Mouse (Mus musculus) c-Kit-positive CD71-positive TER-119-positive erythroid progenitor cells, embryonic 14.5 days (primary cell): ENCODE results near the gene P4hb.

Source experiments
- DNase-seq: peaks from one replicate; pipeline ENCODE4 v3.0.0-alpha.2; 2013; ENCODE audit warnings: low spot score

The P4hb gene

DNA sequence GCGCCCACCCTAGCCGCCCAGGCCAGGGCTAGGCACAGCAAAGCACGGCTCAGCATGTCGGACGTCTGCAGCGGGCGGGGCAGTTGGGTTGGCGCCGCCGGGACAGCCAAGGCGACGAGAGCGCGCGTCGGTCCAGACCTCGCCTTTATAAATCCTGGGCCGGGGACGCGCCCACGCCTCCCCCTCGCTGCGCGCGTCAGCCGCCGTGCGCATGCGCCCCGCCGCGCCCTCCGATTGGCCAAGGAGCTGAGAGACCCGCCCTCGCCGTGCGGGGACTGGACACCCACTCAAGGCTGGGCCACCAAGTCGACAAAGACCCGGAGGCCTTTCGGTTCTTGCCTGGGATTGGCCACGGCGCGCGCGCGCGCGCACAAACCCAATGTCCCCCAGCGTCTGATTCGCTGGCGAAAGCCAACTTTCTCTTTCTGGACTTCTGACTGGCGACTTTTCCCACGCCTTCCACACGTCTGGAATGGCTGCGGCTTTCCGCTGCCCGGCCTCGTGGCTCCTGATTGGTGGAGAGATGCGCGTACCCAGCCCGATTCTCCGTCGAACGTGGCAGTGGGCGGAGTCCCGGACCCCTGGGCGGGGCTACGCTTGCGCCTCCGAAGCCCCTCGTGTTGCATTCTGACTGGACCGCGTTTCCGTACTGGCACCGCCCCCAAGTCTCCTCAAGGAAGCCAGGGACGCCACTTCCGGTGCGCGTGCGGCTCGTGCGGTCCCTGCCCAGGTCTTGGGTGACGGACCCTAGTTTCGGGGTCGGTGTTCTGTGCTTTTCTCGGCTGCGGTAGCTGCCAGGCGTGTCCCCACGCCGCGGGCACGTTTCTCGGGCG lies at the start of gene P4hb:
Gene P4hb (minus strand): TSS at position 502 of the 833 bp plus-strand sequence.
- DNase-seq: peak; percentile 98

DNA sequence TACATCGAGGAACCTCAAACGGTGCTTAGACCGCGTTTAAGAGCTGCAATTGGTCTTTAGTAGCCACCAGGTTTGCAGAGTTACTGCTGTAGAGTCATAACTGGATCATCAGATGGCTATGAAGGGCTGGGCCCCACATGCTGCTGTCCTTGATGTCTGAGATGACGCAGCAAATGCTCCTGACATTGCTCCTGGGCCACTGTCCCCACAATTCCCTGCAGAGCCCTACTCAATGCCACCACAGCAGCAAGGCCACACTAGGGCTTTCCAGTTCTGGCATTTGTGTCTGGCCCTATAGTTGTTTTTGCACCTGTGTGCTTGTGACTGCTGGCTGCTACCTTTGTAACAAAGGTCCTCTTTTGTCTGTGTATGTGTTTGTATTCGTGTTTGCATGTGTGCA lies 49.8 kb upstream of the P4hb start:
- no peak for DNase-seq

DNA sequence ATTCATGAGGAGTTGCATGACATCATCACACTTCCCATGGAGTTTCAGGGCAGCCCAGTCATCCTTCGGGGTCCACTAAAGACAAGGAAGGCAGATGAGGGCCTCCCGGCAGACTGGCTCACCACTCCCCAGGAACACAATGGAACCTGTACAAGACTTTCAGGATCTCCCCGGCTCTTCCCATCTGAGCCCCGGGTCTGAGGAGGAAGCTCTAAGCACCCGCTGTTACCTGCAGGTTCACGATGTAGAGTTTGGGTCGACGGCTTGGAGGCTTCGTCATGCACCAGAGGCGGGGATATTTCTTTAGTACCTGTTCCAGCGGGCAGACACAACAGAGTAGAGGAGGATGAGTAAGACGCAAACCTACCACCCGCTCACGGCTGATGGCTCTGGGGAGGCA lies 47.1 kb upstream of the P4hb start:
- DNase-seq: no peak

DNA sequence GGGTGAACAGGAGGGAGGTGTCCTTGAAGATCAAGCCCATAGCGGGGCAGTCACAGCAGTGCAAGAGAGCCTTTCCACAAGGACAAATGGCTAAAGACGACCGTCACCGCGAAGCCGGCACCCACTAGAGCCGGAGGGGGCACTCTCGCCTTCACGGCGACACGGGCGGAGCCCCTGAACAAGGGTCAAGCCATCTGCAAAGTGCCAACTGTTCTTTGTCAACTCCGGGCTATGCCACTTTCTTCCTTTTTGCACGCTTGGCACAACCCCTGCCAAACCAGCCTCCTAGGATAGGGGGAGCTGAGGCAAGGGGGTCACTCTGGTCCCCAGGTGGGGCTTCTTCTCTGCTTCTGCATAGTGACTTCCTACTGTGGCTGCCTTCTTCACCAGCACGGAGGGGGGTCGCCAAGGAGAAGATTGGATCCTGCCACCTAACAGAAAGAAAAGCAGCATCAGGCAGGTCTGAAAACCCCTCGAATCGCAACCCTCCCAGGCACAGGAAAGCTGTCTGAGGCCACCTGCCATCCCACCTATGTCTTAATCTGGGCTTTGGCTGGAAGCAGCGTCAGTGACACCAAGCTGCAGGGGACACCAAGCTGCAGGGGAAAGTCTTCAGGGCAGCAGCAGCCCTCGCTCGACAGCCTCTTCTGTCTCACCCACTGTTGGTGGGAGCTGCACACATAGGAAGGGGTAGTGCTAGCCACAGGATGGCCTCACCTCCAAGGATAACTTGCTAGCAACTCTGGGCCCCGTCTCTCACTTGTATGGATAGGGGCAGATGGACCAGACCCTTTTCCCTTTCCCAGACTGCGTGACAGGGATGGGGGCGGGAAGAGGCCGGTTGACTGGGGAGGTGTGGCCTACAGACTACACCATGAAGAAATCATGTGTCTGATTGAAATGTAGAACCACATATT lies 45.8 kb upstream of the P4hb start:
- DNase-seq: no peak

DNA sequence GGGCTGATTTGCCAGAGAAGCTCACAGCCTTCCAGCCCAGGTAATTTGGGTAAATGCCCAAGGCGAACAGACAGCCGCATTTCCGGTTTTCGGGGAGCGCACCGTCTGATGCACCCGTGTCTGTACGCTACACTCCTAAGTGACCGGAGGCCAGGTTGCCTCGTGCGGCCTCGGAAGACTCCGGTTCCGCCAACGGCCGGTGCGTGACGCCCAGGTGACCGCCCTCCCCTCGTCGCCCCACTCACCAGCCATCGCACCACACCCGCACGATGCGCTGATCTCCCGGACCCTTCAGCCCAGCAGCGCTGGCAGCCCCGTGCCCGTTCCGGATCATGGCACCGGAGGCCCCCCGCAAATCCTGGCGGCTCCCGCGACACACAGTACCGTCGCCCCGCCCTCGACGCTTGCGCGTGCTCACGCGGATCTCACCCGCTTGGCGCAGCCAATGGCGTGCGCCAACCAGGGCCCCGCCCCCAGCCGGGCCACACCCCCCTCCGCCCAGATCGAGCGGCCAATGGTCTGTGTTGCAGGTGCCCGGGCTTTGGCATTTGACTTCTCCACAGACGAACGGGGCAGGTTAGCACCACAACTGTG lies 44.6 kb upstream of the P4hb start, which contains the start of gene Pcyt2:
Gene Pcyt2 (minus strand): TSS at position 418 of the 594 bp plus-strand sequence.
- peak; percentile 91 for DNase-seq

DNA sequence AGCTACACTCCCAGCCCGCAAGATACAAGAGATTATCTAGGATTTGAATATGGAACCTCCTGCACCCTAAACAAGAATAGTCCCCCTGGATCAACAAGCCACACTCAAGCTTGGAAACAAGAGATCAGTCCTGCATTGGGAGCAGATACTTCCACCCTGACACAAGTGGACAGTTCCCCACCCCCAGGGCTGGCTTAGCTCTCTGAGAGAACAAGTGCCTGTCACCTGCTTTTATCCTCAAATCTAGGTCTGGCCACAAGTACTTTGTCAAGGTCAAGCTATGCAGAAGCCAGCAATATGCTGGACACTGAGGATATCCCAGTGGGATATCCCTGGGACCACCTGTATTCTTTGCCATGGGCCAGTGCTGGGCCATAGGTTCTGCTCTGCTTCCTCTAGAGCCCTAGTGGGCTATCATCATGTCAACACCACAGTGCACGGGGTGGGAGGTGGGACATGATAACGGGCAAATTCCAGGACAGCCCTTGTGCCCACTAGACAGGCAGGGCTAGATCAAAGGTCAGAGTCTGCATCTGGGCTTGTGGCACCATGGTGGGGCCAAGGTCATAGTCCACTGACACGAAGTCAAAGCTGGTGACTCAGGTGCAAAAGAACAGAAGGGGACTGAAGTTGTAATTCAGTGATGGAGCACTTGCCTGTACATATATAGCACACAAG lies 43.7 kb upstream of the P4hb start:
- DNase-seq: no peak

DNA sequence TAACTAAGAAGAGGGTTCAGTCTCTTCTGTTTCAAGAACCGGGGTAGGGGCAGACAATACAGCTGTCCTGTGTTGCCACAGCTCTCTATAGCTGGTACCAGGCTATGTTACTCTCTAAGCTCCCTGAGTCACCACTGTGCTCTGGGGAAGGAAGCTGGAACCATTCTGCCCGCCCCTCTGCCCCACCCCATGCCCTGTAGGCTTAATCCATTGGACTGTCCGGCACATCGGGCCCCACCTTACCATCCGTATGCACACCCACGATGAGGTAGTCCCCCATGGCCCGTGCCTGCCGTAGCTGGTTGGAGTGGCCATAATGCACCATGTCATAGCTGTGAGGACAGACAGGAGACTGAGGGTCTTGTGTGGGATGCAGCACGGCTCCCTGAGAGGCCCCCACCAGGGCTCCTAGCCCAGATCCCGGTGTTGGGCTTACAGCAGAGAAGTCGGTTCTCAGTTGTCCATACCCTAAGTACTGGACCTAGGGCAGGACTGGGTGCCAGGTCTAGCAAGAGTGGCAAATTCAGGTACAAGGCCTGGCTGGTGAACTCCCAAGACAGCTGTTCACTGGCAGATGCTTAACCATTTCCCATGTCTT lies 42.7 kb upstream of the P4hb start:
- DNase-seq: no peak

DNA sequence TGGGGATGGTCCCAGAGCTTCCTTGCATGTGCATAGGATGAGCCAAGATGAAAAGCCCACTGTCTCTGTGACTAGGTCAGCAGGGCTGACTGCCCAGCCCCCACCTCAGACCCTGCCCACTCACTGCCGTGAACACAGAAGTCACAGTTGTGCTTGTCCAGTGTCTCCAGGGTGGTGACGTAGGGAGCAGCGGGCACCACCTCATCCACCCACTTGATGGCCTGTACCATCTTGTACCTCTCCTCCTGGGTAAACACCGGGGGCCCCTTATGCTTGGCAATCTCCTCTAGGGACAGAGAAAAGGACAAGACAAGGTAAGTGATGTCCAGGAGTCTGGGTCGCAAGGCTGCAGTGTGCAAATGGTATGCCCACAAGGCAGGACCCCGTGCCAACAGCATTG lies 42.1 kb upstream of the P4hb start:
- DNase-seq: no peak

DNA sequence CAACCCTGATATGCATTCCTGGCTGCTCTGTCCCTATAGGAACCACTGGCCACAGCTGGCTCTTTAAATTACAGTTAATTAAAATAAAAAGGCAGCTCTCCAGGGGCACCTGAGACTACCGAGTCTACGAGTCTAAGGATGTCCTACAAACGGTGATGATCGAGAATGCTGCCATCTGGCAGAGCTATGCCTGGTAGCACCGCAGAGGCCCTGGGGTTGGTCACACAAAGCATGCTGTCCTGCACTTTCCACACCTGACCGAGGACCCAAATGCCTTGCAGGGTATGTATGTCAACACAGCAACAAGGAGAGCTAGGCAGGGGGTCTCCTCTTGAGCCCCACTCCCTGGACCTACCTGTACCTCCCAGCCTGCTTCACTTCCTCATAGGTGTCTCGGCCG lies 40.9 kb upstream of the P4hb start:
- DNase-seq: no peak

DNA sequence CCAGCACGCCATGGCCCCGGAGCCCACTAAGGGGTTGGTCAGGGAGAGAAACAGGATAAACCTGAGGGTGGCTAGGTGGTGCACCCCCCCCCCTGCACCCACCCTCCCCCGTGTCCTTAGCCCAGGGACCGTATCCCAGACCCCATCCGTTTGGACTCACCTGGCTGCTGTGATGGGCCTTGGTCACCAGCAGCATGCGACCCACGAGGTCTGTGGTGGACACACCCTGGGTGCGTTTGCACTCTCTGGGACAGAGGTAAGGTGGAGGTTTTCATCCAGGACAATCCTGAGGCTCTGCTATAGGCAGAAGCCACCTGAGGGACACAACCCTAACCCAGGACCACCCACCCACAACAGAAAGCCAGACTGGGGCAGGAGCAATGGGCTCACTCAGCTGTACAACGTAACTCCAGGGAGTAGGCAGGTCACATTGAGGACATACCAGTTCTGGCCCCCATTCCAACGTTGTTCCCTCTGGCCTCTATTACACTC lies 40.5 kb upstream of the P4hb start:
- no peak for DNase-seq

DNA sequence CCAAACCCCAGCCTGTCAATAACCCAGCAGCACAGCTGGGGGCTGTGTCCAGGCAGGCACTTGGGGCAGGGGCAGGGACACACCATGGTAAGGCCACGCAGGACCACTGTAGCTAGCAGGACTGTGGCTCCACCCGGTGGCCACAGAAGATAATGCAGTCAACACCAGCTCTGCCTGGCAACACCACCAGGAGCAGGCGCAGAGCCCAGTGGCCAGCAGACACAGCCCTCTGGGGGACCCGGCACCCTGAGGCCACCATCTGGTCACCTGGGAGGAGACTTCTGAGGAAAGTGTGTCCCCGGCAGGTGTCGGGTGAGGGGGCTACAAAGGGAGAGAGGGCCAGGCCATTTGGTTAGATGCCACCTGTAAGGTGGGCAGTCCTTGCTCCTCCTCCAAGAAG lies 39.7 kb upstream of the P4hb start:
- DNase-seq: no peak

DNA sequence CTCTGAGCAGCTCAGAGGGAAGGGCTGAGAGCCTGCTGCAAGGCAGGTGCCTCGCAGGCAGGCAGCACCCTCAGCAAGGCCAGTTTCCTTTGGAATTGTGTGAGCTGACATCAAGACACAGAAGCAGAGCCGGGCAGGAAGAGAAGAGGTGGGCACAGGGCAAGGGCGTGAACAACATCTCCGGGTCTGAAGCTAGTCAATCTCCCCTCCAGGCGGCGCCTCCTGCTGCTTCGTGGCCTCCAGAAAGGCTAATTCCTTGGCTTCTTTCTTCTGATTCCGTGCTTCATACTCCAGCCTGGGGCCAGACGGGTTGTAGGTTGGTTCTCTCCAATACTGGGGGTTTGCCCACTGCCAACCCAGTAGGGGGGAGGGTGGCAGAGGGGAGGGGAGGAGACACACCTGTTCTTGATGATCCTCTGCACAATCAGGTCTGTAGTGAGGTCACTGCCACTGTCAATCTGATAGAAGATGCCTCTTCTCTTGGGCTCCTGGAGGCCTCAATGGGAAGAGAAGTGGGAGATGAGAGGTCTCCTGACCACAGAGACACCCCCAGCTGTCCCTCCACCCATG lies 37.5 kb upstream of the P4hb start:
- DNase-seq: no peak

DNA sequence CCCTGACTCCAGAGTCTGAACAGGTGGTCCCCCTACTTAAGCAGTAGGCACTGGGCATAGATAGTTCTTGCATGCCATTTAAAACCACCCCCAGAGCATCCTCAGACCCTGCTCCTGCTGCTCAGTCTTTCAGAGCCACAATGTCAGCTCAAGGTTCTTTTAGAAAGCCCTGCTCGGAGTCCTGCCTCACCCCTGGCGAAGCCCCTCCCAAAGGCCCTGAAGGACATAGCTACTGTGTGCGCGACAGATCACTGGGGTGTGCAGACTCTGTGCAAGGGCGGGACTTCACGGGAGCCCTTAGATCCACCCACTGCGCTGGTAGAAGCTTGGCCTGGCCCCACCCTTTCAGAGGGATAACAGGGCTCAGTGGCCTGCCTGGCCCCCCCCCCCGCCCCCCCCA lies 36.2 kb upstream of the P4hb start:
- no peak for DNase-seq

DNA sequence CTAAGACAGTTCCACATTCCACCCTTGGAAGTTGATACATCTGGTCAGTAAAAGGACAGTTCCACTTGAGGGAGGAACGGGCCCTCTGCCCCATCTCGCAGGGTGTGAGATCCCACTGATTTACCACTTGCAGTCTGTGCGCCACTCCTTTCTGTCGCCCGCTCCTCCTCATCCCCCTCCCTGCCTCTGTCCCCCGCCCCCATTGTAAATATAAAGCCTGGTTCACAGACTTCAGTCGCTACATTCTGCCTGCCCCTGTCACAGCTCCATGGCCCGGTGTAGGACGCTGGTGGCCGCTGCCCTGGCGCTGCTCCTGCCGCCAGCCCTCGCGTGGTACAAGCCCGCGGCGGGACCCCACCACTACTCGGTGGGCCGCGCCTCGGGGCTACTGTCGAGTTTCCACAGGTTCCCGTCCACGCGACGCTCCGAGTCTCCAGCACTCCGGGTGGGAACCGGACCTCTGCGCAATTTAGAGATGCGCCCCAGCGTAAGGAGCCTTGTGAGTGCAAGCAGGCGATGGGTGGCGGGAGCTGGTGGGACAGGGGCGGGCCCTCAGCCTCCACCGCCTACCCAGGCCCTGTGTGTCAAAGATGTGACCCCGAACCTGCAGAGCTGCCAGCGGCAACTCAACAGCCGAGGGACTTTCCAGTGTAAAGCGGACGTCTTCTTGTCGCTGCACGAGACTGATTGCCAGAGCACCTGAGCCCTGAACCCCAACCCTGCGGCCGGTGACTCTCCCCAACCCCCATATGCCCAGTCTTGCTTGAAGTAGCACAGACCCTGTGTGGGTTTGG lies 35.4 kb upstream of the P4hb start, which contains the start of gene Npb:
Gene Npb (plus strand): TSS at position 237 of the 794 bp plus-strand sequence.
- DNase-seq: no peak

DNA sequence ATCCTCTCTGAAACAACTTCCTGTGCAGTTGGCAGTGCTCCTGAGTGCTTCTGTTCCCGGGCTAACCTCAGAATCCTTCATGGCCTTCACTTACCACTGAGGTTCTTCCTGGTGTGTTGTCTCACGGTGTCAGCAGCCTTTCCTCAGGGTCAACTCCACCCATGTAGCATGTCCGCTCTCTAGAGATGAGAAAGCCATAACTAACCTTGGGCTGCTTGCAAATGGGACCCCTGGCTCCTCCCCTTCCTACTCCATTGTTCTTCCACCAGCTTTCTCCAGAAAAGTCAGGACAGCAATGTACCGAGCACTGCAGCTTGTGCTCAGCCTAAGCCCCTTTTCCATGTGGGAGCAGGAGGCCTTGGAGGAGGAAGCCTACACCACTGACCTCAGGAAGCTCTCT lies 33.7 kb upstream of the P4hb start:
- DNase-seq: no peak

DNA sequence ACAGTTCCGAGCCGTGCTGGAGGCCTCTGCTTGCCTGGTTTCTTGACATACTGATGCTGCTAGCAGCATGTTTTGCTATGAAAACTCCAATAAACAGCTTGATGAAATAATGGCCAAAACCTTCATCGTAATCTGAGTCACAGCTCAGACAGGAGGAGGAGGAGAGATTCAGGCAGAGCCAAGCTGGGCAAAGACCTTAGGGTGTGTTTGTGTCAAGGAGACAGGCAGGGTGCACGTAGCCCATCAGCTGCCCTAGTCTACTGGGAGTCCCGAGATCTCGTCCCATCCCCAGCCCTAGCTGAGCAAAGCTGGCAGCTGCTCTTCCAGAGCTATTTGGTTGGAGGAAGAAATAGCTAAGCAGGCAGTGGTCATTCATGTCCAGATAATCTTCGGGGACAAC lies 32.6 kb upstream of the P4hb start:
- DNase-seq: no peak

DNA sequence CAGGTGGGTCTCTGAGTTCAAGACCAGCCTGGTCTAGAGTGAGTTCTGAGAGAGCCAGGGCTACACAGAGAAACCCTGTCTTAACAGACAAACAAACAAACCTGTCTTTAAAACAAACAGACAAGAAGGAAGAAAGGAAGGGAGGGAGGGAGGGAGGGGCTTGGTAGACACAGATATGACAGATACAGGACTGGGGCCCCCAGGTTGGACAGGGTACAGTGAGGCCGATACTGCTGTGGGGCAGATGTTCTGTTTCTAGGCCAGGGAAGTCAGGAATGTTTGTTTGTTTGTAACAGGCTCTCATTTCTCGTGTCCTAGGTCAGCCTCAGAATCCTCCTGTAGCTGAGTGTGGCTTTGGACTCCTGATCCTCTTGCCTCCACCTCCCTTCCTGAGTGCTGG lies 30.5 kb upstream of the P4hb start:
- no peak for DNase-seq

DNA sequence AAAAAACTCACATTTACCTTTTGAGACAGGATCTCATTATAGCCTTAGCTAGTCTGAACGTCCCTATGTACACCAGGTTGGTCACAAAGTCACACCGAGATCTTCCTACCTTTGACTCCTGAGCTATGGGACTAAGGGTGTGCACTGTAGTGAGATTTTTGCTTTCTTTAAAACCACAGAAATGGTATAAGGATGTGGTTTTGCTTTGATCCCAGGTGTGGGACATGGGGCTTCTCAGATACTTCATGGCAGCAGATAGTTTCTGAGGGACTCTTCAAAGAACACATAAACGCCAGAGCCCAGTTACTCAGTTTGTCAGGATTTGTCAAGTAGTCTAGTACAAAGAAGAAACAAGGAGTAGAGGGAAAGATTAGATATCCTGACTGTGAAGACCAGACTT lies 27.7 kb upstream of the P4hb start:
- DNase-seq: no peak

DNA sequence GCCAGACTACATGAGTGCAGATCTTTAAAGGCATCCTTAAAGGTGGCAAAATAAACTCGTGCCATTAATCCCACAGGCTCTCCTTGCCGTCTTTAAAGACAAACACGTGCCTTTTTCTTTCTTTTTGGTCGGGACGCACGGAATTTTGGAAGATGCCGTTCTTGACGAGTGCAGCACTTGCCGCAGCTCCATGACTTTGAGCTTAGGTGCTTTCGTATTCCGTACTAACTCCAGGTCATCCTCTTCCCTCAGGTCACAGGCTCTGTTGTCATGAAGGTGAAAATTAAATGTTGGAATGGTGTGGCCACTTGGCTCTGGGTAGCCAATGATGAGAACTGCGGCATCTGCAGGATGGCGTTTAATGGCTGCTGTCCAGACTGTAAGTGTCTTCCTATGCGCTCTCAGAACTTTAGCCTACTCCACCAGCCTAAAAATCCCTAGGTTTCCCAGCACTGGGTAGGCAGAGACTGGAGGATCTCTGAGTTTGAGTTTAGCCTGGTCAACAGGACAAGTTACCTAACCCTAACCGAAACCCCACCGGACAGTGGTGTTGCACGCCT lies 26.0 kb upstream of the P4hb start:
- no peak for DNase-seq
